Mouse (Mus musculus): ENCODE data around the gene Cblc.

The Cblc gene

GRCm38 (mm10) chr7:19796697-19797588, at the start of gene Cblc:
Gene Cblc (minus strand): TSS chr7:19796809.
- DNase-seq (ENCODE audit: inconsistent age in 2 of 2, low spot score in 1 of 2), result peak; percentile 84 to 93

GRCm38 (mm10) chr7:19844521-19845171, 48.0 kb upstream of the Cblc start:
- peak in 1 of 2 experiments; percentile 51 for DNase-seq (ENCODE audit: inconsistent age in 2 of 2, low spot score in 1 of 2)

- peak; percentile 80 to 94 for DNase-seq (ENCODE audit: inconsistent age in 2 of 2, low spot score in 1 of 2)
These were observed 47.0 kb upstream of the Cblc start for GRCm38 (mm10) chr7:19843561-19843960.

DNA sequence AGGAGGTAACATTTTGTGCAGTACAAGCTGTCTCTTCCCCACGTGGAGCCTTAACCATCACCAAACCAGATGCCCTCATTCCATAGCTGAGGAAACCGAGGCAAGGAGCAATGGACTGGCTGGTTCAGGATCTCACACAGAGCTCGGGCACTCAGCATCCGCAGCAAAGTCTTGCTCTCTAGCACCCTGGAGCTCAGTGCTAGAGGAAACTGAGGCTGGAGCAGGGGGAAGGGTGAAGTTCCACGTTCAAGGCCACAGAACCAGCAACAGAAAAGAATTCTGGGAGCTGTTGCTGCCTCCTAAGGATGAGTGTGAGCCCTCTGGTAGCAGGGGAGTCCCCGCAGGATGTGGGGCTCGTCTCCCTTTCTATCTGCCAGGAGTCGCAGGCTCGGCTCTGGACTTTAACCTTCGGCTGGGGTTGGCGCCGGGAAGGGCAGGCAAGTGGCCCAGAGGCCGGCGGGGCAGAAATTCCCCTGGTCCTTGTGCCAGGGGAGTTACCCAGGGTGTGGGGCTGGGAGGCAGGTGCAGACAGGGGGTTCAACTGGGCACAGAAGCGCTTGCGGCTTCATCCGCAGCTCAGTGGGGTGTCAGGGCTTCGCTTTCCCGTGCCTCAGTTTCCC, 46.4 kb upstream of the Cblc start:
- peak in 1 of 2 experiments; percentile 71 for DNase-seq (ENCODE audit: inconsistent age in 2 of 2, low spot score in 1 of 2)

GRCm38 (mm10) chr7:19841686-19842413, 45.2 kb upstream of the Cblc start:
- DNase-seq (ENCODE audit: inconsistent age in 2 of 2, low spot score in 1 of 2), result peak in 1 of 2 experiments; percentile 59

- DNase-seq (ENCODE audit: inconsistent age in 2 of 2, low spot score in 1 of 2), result no peak
These were observed 44.3 kb upstream of the Cblc start for GRCm38 (mm10) chr7:19840936-19841335.

DNA sequence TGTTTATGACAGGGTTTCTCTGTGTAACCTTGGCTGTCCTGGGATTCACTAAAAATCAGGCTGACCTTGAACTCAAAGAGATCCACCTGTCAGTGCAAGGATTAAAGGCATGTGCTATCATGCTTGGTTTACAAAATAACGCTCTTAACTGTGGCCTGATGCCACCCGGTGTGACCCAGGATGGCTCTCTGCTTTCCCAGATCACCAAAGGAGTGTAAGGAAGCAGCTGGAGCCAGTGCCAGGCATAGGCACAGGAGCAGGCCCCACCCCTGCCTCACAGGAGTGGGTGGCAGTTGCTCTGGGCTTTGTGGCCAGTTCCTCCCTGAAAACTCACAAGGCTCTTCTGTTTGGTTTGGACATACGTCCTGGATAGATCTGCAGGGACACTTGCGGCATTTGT, 43.8 kb upstream of the Cblc start:
- DNase-seq (ENCODE audit: inconsistent age in 2 of 2, low spot score in 1 of 2), result peak in 1 of 2 experiments; percentile 43

DNA sequence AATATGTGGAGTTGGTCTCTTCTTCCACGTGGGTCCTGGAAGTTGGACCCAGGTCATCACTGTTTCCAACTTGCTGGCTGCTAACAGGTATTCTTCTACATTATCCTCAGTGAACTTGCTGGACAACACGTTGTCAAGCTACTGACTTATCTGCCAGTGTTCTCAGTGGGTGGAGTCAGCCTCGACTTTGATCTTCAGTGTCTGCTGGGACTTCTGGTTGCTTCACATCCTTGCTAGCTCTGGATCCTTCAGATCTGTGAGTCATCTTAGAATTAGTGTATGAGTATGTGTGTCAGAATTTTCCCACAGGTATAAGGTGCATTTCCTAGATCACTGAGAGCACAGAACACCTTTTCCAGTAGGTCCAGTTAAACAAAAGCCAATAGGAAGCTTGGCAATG, 40.2 kb upstream of the Cblc start:
- peak; percentile 71 to 88 for DNase-seq (ENCODE audit: inconsistent age in 2 of 2, low spot score in 1 of 2)

GRCm38 (mm10) chr7:19834055-19834454, 37.4 kb upstream of the Cblc start:
- no peak for DNase-seq (ENCODE audit: inconsistent age in 2 of 2, low spot score in 1 of 2)

DNA sequence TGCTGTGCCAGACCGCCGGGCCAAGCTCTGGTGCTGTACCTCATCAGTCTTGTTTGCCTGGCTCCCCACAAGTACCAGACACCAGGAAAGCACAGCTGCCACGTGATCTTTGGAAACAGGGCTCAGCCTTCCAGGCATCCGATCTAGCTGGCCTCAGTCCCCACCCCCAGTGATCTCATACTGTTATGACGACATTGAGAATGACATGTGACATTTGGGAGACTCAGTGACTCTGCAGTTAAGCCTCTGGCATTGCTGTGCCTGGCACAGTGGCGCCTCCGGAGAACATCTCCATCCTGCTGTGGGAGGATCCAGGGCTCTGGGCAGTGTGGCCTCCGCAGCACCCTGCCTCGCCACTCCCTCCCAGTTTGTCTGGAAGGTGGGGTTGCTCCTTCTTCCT, 35.2 kb upstream of the Cblc start:
- DNase-seq (ENCODE audit: inconsistent age in 2 of 2, low spot score in 1 of 2), result peak; percentile 82 to 91

- peak; percentile 98 to 99 for DNase-seq (ENCODE audit: inconsistent age in 2 of 2, low spot score in 1 of 2)
These were observed 34.1 kb upstream of the Cblc start for GRCm38 (mm10) chr7:19830682-19831156.

- no peak for DNase-seq (ENCODE audit: inconsistent age in 2 of 2, low spot score in 1 of 2)
These were observed 33.1 kb upstream of the Cblc start for GRCm38 (mm10) chr7:19829694-19830093.

- DNase-seq (ENCODE audit: inconsistent age in 2 of 2, low spot score in 1 of 2), result peak in 1 of 2 experiments; percentile 61
These were observed 30.1 kb upstream of the Cblc start for GRCm38 (mm10) chr7:19826756-19827155.

GRCm38 (mm10) chr7:19824182-19824973, 27.8 kb upstream of the Cblc start:
- DNase-seq (ENCODE audit: inconsistent age in 2 of 2, low spot score in 1 of 2), result peak; percentile 95 to 98

- peak in 1 of 2 experiments; percentile 86 for DNase-seq (ENCODE audit: inconsistent age in 2 of 2, low spot score in 1 of 2)
These were observed 26.9 kb upstream of the Cblc start for GRCm38 (mm10) chr7:19823256-19824181.

- DNase-seq (ENCODE audit: inconsistent age in 2 of 2, low spot score in 1 of 2), result peak; percentile 88 to 92
These were observed 26.0 kb upstream of the Cblc start, which contains the start of gene Bcl3 for GRCm38 (mm10) chr7:19822604-19823058. Gene Bcl3 (minus strand): TSS chr7:19822770.

DNA sequence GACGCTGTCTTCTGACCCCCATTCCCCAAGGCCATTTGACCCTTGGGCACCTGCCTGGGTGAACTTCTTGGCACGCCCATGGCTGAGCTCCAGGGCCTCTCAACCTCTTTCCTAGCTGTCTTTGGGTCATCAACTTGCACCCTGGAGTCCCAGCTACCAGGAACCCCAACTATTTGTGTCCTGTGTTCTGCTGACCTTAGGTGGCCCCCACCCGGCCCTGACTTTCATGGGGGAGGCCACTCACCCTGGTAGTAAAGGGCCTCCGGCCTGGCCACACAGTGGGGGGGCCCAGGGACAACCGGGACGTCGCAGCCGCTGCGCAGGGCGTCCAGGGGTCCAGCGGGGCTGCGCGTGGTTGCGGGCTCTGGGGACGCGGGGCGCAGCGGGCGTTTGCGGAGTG, 25.6 kb upstream of the Cblc start:
- DNase-seq (ENCODE audit: inconsistent age in 2 of 2, low spot score in 1 of 2), result peak in 1 of 2 experiments; percentile 86

- peak in 1 of 2 experiments; percentile 72 for DNase-seq (ENCODE audit: inconsistent age in 2 of 2, low spot score in 1 of 2)
These were observed 25.0 kb upstream of the Cblc start for GRCm38 (mm10) chr7:19821633-19822032.
